Mouse (Mus musculus): Measurements from ENCODE around the gene Armc3.

The Armc3 gene

DNA sequence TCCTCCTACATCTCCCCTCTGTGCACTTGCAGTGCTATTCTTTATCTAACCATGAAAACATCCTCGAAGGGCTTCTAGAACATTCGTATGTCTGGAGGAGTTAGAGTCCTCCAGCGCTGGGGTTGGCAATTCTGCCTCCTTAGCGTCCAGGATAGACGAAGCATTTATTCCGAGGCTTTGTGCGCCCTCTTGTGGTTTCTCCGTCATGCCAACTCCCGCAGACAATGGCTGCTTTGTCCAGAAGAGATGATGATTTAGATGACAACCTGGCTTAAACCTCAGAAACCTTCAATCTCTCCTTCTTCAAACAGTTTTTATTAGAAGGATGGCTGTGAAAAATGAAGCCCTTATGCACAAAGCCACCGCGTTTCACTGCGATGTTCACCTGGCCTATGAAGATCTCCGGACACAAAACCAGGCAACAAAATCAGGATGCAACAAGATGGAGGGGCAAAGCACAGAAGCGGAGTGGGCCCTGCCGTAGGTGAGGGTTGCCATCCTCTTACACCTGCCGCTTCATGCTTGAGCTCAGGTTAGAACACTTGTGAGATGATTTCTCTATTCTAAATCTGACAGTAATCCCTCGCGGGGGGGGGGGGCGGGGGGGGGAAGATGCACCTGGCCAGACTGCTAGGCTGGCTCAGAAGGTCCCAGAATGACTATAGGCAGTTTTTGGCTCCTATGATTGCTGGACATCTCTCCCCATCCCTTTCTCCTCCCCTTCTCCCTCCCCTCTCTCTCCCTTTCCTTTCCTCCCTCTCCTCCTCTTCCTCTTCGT lies 145.7 kb downstream of the Armc3 start:
- in situ Hi-C loops (cut with MboI; ENCODE audit: unreplicated experiment in 2 of 2): loop anchor here (5.0 to 10.0 kb wide), 6 partner anchors 470 to 1920 kb away; no protein-coding TSS in a partner anchor

DNA sequence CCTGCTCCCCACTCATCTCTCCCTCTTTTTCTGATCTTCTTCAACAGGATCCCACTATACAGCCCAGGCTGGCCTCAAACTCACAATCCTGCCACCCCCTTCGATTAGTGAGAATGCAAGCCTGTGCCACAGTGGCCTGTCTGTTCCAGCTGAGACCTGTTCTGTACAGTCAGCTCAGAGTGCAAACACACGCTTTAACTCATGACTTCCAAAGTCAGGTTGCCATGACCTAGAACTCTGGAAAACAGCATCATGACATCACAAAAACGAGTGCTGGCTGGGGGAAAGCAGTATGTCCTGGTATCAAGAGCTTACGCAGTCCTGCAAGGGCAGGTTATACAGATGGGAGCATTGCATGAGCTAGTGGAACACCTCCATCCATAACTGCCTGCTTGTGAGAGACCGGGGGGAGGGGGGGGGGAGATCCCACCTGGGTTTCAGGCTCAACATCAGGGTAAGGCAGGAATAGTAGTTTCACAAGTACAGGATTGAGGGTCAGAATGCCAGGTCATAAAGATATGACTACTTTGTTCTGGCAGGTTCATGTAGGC lies 146.4 kb downstream of the Armc3 start:
- in situ Hi-C loops (cut with MboI; ENCODE audit: unreplicated experiment in 2 of 2): loop anchor here (5.0 to 10.0 kb wide), 5 partner anchors 471 to 1921 kb away; no protein-coding TSS in a partner anchor

DNA sequence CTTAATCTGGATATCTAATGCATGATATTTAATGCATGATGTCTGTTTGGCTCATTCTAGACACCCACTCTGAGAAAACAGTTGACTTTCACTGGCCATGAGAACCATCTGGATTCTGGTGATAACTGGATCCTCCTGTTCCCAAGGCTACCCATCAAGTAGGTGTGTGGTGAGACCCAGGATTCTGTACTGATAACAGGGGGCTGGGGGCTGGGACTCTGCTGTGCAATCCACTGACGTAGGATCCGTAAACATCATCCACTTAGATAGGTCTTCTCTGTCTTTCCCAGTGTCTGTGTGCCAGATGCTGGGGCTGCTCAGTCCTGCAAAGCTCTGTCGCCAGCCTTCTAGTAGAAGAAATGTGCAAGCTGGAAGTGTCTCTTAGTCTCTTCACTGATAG lies 149.4 kb downstream of the Armc3 start:
- in situ Hi-C loops (cut with MboI; ENCODE audit: unreplicated experiment in 2 of 2): loop anchor here (5.0 to 10.0 kb wide), 5 partner anchors 474 to 1924 kb away; no protein-coding TSS in a partner anchor

DNA sequence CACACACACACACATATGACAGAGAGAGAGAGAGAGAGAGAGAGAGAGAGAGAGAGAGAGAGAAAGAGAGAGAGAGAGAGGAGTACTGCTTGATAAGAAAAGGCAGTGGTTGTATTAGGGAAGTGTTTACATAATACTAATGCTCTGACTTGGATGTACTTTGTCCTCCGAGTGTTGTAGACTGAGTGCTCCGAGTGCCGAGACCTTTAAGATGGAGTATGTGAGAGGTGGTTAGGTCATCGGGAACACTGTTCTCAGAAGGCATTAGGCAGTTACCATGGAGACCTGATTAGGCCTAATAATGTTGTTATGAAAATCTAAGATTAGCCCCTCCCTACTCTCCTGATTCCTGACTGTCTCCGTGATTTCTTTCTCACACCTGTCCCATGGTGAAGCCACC lies 151.1 kb downstream of the Armc3 start:
- in situ Hi-C loops (cut with MboI; ENCODE audit: unreplicated experiment in 2 of 2): no loop called here

DNA sequence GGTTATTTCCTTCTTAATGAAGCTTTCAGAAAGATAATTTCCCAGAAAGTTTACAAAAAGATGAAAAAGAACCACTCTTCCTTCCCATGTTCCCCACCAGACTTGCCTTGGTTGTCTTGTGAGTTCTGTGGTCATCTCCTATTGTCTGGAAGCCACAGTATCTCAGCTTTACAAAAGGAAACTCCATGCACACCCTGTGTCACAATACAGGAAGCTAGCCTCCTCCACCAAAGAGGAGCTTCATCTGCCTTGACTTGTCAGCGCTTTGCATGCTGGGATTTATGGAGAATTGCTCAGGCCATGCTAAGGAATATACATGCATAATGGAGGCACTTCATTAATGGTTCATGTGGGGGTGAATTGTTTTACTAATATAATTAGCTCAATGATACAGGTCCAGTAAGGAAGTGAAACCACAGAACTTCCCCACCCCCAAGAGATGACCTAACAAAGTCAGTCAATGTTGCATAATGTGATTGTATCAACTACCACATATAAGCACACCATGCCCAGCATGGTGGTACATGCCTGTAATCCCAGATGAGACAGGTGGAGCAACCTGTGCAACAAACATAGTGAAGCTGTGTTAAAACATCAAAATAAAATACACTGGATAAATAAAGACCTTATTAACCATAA lies 152.6 kb downstream of the Armc3 start:
- in situ Hi-C loops (cut with MboI; ENCODE audit: unreplicated experiment in 2 of 2): no loop called here

DNA sequence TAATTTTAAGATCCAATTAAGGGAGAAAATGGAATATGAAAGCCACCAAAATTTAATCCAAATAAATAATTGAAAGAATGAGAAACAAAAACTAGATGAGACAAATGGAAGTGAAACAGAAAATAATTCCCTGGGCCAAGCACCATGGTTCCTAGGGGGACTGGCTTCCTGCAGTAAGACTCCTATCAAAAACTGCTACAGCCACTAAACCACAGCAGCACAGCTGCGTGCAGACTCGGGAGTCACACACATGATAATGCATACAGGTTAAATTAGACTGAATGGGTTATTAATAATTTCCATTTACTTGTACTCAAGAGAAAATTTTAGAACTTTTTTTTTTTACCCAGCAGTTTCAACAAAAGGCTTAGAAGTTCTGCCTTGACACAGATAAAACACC lies 154.1 kb downstream of the Armc3 start:
- in situ Hi-C loops (cut with MboI; ENCODE audit: unreplicated experiment in 2 of 2): no loop called here

Data from v-Abl transformed pro-B cells (cell line).